Mouse (Mus musculus) cerebellum, postnatal 4 days (tissue): ENCODE data around the gene Col15a1.
A peak's percentile ranks its signal among the peaks of the same experiment; 100 is the strongest.

ENCODE experiments used
- DNase-seq, 2 experiments: peaks; one replicate each; pipeline ENCODE4 v3.0.0; 2022; ENCODE audit warnings: low spot score in 2 of 2, mixed read lengths in 1 of 2

Gene Col15a1

DNA sequence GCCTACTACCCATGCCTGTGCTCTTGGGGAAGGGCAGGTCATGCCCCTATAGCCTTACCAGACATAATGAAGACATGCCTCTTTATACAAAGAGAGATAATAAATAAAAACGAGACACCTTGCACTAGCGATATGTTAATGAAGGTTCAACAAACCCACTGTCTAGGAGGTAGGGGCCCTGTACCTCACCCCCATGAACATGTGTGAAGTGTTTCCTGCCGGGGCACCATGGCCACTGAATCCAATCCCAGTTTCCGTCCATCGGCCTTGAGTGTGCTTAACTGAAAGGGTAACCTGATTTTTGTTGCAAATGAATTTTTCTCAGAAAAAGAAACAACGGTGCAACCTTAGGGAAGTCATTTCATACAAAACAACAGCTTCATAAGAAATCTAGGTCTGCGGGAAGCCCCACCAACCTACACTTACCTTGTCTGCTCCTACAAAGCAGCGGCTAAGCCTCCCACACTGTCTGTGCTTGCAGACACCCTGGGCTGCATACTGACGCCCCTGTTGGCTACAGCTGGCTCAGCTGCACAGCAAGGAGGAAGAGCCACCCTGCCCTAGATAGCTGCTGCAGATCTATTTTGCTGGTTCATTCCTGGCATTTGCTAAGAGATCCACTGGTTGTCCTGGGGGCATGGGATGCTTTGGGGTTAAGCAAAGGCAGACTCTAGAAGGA lies 64.6 kb downstream of the Col15a1 start:
- DNase-seq = no peak

DNA sequence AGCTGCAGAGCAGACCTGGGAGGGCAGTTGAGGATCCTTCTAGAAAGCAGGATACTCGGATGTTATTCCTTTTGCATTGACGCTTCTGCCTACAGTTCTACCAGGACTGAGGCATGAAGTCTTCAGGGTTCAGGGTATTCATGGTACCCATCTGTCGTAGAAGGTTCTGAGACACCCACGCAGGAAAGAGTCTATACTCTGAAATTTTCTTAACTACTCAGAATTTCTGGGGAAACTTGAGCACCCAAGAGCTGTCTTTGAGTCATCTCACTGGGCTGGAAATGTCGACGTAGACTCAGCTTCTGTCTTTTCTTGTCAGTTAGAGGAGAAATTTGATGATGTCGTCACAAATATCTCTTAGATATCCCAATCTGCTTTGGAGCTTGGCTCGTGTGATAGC lies 65.8 kb downstream of the Col15a1 start:
- DNase-seq = no peak

DNA sequence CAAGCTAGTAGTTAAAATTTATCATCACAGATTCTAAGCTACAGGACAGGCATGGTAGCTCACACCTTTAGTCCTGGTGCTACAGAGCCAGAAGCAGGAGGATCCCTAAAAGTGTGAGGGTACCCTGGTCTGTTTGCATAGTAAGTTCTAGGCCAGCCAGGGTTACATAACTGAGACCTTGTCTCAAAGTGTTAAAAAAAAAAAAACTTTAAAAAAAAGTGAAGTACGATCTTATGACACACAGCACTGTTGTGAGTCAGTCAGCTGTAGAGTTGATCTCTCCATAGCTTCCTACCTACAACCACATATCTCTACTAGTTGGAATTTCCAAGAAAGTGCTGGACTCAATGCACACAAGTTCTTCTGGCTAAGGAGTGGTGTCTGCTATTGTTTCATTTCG lies 67.0 kb downstream of the Col15a1 start:
- no peak for DNase-seq

DNA sequence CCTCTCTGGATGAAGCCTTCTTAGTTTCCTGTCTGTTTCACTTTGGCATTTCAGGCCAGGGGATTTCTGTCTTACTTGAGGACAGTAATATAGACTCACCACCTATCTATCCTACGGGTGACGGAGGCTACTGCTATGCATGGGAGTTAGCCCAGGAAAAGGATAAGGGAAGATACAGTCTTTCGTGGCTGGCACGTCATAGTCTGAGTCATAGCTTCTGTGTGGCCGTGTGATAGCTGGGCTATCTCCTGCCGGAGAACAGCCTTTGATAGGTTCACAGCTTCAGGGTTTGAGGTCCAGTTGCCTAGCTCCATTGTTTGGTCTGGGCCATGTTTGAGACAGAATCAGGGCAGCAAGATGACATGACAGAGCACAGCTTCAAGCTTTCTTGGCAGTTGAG lies 70.4 kb downstream of the Col15a1 start:
- DNase-seq = no peak

DNA sequence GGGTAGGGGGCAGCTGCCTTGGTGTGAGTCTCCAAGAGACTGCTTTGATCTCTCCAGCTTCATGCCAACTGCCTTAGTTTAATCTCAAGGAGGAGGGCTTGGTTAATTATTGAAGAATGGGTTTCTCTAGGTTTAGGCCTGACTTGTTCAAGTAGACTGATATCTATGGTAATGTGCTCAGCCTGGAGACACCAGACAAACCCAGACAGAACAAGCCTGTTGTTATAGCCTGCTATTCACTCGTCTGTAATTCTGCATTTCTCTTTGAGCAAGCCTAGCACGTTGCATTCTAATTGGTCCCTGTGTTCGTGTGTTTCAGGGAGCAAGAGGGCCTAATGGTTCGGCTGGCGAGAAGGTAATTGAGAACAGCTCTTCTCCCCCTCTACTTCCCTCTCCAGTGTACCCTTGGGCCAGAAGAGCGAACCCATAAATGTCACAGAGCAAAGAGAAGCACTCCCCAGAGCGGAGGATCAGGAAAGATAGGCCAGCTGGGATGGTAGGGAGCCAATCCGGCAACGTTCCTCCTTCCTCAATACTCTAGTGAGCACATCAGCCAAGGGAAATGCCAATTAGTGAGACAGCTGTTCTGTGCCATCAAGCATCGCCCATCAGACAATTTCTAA lies 71.2 kb downstream of the Col15a1 start:
- DNase-seq = no peak

DNA sequence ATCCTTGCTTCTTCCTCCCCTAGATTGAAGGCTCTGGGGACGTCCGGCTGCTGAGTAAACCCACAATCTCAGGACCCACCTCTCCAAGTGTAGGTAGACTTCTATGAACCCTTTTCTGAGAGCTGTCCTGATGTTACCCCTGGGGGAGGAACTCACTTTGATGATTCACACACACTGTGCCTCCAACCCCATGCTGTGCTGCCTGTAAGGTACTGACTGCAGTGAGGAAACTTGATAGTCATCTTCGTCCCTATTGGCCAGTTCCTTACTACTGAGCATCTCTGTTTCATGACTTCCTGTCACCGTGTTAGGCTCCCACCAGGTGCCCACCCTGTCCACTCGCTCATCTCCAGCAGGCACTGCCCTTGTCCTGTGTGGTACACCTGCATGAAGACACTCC lies 72.2 kb downstream of the Col15a1 start:
- DNase-seq = no peak

DNA sequence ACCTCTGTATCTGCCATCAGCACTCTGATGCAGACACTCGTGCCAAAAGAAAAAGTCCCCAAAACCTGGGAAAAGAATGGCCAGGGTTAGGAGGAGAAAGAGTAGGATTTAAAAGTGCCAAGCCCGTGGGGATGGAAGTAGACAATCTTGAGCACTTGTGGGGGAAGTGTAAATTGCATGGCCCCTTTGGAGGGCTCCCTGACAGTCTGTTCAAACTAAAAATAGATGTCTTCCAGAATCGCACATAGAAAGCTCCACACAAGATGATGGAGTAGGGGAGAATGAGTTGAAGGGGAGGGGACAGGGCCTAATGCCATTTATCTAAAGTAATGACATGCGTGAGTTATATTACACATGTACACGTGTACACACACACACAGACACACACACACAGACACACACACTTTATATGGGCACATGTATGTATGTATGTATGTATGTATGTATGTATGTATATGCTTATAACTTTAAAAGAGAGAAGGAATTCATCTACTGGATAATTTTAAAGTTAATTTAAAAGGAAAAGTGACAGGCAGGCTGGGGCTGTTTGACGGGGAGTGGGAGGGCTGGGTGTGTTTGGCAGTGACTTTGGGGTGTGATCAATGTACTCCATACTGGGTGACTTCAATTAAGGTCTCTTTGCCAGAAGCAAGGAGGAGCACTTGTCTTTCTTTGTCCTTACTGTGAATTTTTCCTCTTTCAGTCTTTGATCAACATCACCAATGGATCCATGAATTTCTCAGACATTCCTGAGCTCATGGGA lies 74.1 kb downstream of the Col15a1 start:
- no peak for DNase-seq

DNA sequence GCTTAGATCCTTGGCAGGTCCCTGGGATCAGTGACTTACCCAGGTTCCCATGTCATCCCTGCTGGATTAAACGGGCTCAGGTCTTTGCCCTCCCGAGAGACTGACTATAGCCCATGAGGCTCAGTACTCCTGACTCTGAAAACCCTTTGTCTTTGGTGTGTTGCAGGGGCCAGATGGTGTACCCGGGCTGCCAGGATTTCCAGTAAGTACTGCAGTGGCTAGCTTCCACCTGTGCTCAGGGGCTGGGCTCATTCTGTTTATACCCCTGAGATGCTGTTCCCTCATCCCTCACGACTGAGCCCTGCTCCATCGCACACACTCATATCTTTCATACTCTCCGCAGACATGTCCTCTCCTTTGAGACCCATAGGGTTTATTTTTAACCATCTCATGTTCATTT lies 76.3 kb downstream of the Col15a1 start:
- no peak for DNase-seq

DNA sequence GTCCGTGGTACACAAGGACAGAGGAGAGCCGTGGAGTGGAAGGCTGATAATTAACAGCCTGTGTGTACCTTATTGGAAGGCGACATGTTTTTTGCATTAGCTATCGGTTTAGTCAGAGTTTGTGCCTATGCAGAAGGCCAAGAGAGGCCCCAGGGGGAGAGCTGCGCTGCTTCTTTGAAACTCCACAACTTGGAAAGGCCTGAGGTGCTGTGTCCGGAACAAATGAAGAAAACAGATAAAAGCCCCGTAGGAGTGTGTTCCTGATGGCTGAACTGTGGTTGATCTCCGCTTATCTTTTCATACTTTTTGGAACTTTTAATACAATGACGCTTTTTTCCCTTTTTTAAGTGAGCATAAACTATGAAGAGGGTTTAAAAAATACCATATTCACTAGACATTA lies 76.9 kb downstream of the Col15a1 start:
- no peak for DNase-seq

DNA sequence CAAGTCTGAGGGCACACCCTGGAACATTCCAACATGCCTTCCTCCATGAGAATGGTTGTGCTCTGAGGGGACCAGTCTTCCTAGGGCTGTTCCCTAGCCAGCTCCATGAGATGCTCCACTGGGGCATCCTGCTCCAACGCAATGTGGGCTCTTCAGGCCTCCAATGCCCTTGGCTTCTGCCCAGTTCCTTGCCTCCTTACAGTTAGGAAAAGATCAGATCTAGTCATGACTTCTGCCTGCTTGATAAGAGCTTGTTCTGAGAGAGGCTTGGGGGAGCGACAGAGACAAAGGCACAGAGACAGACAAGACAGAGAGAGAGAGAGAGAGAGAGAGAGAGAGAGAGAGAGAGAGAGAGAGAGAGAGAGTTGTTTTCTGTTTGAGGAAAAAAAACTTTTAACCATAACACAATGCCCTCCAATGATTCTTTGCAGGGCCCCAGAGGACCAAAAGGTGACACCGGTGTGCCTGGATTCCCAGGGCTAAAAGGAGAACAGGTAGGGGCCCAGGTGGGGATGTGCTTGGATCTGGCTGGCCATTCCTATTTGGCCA lies 78.7 kb downstream of the Col15a1 start:
- no peak for DNase-seq

DNA sequence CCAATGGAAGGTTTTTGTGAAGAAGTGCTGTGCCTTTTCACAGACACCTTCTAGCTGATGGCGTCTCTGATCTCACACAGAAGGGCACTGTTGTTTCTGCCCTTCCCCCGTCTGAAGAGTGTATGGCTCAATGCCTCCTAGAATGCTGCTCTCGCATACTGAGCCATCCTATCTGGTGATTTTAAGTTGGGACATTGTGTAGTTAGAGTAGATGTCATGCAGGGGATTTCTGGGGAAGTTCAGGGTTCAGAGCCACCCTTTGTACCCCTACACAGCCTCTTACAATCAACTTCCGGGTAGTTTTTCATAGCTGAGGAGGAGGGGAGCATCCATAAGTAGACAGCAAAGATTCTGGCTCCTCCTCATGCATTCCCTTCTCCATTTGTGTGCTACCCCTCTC lies 79.5 kb downstream of the Col15a1 start:
- DNase-seq = no peak

DNA sequence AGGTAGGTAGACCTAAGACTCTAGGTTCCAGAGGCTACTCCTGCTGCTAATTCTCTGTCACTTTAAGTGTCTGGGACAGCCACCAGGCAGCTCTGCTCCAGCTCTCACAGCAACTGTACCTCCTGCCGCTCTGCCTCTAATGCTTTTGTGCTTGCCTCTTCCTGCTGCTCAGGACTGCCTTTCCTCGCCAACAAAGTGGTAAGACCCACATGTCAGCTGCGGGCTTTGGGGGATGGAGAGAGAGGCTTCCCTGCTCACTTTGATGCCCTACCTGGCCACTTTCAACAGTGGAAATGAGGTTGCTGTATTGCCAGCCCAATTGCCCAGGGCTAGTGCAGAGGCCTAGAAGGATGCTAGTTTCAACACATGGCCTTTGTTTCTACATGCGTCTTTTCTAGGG lies 80.3 kb downstream of the Col15a1 start:
- DNase-seq = no peak

DNA sequence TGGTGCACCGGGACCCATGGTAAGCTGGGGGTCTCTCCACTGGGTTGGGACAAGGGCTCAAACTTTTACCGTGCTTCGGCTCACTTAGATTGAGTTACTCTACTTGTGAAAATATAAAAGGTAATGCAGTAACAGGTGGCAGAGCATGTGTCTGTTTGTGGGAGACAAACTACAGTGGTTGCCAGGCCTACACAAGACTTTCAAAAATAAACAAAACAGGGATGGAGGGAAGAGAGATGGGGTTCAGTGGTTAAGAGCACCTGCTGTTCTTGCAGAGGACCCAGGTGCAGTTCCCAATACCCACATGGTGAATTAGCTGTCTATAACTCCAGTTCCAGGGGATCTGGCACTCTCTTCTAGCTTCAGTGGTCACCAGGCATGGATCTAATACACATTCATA lies 81.6 kb downstream of the Col15a1 start:
- no peak for DNase-seq

DNA sequence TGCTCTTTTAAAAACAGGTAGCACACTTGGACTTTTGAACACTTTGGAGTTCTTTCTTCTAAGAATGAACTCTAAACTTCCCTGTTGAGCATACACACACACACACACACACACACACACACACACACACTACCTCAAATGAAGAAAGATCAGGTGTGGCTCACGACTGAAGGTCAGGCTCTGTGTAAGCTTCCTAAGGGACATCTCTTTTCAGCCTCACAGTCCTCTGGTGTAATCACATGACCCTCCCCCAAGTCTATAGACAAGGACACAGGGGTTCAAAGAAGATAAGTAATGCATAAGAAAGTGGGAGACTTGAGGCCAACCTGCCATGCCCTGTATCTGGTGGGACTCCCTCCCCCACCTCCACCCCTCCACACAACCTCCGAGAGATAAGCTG lies 82.5 kb downstream of the Col15a1 start:
- DNase-seq = no peak

DNA sequence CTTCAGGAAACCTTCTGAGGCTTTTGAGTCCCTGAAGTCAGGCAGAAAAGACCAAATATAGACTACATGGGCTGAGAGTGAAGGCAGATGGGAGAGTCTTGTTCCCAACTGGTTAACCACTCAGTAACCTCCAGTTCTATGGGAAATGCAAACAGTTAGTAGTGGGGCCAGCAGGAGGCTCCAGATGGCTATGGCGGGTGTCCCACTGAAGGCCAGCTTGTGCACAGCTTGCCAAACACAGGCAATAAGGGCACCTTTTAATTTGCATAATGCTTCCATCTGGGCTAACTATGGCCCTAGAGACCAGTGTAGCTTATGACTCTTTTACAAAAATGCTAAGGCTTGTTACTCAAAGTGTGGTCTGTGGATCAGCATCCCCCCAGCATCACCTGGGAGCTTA lies 83.1 kb downstream of the Col15a1 start:
- DNase-seq = peak in 1 of 2 experiments; percentile 63

DNA sequence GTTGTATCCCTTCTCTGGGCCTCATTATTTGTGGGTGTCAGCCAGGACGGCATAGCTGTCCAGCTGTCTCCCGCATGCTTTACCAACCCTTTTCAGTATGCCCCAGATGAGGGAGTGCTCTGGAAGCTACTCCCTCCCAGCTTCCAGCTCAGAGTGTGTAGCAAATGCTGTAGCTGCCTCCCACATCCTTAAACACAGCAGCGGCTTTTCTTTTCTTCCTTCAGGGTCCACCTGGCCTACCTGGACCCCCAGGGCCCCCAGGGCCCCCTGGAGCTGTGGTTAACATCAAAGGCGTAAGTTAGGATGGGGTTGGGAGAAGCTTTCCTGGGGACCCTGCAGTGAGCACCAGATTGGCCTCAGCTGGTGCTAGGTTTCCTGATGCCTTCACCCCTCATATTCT lies 85.0 kb downstream of the Col15a1 start:
- no peak for DNase-seq

DNA sequence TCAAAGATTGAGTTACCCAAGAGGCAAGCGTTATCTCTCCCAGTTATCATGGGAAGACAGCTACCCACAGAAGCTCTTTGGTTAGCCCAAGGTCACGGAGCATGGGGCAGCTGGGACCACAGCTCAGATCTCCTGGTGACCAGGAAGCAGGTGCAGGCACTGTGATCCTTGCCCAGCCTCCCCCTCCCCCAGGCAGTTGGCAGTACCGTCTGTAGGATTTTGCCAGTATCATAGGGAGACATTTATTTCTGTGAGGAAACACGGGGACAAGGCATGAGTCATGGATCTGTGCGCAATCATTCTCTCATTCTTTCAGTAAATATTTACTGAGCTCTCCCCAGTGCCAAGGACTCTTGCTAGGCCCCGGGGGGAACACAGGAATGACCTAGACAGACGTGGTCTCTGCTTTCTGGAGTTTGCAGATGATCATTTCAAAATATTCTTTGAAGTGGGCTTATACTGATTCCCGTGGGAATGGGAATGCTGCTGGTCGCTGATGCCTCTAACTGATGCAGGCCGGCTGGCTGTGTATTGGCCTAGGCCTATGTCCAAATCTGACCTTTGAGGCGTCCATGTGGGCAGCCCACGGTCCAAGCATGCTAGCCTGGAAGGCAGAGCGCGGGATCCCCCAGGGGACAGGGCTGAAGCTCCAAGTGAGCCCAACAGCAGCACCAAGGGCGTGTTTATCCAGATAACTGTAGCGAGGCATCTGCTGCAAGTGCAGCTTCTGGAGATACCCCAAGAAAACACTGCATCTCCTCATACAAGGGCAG lies 86.0 kb downstream of the Col15a1 start:
- DNase-seq = peak in 1 of 2 experiments; percentile 73

DNA sequence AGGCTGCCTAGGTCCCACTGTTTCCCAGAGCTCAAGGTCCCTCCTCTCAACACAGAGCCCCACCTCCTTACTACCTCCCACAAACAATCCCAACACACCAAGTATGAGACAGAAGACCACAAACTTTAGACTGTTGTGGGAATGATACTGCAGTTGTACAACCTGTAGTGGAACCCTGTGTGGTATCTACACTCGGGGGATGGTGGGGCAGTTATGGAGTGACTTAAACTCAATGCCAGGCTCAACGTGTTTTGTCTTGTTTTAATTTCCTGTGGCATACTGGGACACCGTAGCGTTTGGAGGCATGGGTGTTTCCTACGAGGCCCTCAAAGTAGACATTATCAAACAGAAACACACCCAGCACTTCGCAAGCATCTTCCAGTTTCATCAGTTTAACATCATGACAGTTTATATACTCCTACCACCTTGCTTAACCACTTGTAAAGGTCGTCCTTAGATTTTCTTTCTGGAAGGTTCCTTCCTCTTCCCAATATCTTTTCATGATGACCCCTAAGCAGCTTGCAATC lies 86.6 kb downstream of the Col15a1 start:
- no peak for DNase-seq

DNA sequence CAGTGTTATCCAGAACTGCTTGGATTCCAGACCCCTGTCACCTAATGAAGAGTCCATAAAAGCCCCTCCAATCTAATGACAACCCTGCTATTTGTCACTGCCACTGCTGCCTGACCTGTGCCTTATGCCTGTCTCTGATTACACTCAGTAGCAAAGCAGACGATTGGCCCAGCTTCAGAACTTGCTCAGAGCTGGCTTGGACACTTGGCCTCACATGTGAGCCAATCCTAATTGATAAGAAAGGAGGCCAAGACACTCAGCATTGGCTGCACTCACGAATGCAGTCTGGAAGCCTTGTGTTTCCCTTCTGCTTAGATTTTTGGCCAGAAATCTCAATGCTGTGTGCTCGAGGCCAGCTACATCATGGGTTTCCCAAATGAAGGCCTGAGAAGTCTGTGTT lies 87.6 kb downstream of the Col15a1 start:
- peak in 1 of 2 experiments; percentile 50 for DNase-seq

DNA sequence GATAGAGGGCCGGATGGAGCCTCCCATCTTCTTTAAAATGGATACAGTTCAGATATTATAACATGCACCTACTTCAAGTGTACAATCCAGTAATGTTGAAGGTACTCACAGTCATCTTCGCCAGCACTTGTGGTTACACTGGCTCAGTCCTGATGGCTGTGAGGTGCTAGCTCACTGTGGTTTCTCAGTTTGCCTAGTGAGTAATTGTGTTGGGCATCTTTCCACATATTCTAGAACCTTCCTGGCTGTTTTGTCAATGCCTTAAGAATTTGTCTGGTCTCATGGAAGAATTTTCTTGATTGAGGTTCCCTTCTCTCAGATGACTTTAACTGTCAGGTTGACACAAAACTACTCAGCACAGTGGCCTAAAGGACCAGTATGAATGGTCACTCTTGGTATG lies 92.7 kb downstream of the Col15a1 start:
- no peak for DNase-seq

DNA sequence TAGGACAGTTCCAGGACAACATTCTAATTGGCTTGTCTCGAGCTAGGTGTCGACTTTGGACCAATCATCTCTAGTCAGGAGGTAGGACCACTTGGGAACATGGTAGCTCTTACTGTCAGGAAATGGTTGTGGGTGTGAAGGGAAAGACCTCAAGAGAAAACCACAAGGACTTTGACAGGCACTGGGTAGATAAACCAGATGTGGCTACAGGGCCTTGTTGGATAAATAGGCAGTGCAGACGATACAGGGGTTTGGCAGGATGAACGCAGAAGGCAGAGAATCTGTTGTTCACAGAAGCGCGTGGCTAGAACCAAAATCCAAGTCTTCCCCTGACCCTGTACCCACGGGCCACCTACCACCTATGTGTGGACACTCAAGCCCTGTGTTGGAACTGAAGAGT lies 94.6 kb downstream of the Col15a1 start:
- DNase-seq = no peak
